Mouse (Mus musculus) lung, adult 2 months (tissue): ENCODE results near the gene Kiss1r.

Experiments
- CTCF ChIP-seq: fragments of 200-500 bp; IDR thresholded peaks from 2 replicates; pipeline ENCODE4 v1.5.1; 2011; ENCODE audit warnings: mild to moderate bottlenecking, low read length, control low read depth; ENCODE audit not compliant: insufficient read depth
- POLR2A ChIP-seq: fragments of 200-500 bp; IDR thresholded peaks from 2 replicates; pipeline ENCODE4 v1.6.1; 2011; ENCODE audit warnings: low read depth, mild to moderate bottlenecking, control low read depth, low read length, borderline replicate concordance; ENCODE audit errors: extremely low read depth

DNA sequence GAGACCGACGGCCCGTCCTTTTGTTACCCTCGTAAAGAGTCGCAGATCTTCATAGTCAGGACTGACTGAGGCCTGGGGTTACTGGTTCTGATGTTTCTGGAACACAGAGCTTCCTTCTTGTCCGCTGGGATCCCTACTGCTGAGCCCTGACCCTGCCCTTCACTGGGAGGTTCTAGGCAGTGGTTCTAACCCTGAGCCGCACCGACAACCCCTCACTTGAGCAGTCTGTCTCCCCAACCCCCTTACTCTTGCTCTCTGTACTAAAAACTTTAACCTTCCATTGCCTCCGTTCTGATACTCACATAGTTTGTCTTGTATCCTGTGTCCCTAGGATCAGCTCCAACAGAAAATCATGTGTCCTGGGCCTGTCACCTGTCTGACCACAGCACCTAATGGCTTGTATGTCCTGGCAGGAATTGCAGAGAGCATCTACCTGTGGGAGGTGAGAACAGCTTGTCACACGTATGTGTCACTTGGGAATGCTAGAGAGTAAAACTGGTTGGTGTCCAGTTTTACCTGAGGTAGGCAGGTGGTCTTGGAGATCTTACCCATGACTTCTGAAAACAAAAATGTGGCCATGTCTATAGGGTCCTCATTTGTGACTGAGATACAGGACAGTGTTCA is 44.0 kb downstream of the Kiss1r start:
- no peak for TF ChIP-seq POLR2A
- no peak for TF ChIP-seq CTCF
